Mouse (Mus musculus): ENCODE results near the gene Ddn. TPM values are rescaled to one million over a fixed set of nuclear protein-coding genes. Genes with fewer than 3 reads are reported as not detected.

Gene Ddn
- polyA plus RNA-seq, 1 experiment from 2014 or later = 2.6 TPM

GRCm38 (mm10) chr15:98778191-98778770 lies 31.0 kb downstream of the Ddn start:
- no peaks in the 10 kb centered on the region for H3K36me3 ChIP-seq (ENCODE audit: insufficient read depth, low read length)
- H3K9me3 ChIP-seq (ENCODE audit: low read length) = no peaks in the 10 kb centered on the region
- H3K27me3 ChIP-seq (ENCODE audit: insufficient read depth, low read length) = peaks cover 93% of the 10 kb centered on the region
- H3K4me1 ChIP-seq (ENCODE audit: insufficient read depth, low read length) = peaks cover 27% of the 10 kb centered on the region
- H3K4me2 ChIP-seq (replicated peaks; ENCODE audit: low read depth, low read length) = peak overlapping the region; percentile 48
- 1% methylated on average over 24 of the region's 25 CpGs for WGBS
- H3K4me3 ChIP-seq (ENCODE audit: low read length) = peak overlapping the region; percentile 27
- H3K27ac ChIP-seq (ENCODE audit: low read length) = no peak overlapping the region
- ATAC-seq (ENCODE audit: low FRiP score, low TSS enrichment) = no peak
- H3K9ac ChIP-seq (replicated peaks; ENCODE audit: low read length) = no peak overlapping the region

GRCm38 (mm10) chr15:98777762-98778161 lies 31.5 kb downstream of the Ddn start, which contains the start of gene Wnt10b:
TSS of gene Wnt10b (minus strand) at chr15:98778150.
- H3K9ac ChIP-seq (replicated peaks; ENCODE audit: low read length) = no peak within 1 kb of the TSS
- H3K4me1 ChIP-seq (ENCODE audit: insufficient read depth, low read length) = peaks cover 30% of the 10 kb centered on the region
- H3K9me3 ChIP-seq (ENCODE audit: low read length) = no peaks in the 10 kb centered on the region
- ATAC-seq (ENCODE audit: low FRiP score, low TSS enrichment) = no peak
- H3K4me2 ChIP-seq (replicated peaks; ENCODE audit: low read depth, low read length) = peak within 1 kb of the TSS; percentile 48
- under 1% methylated on average over 26 of the region's 33 CpGs for WGBS
- no peaks in the 10 kb centered on the region for H3K36me3 ChIP-seq (ENCODE audit: insufficient read depth, low read length)
- H3K27me3 ChIP-seq (ENCODE audit: insufficient read depth, low read length) = peaks cover 98% of the 10 kb centered on the region
- H3K4me3 ChIP-seq (ENCODE audit: low read length) = peak within 1 kb of the TSS; percentile 27
- no peak within 1 kb of the TSS for H3K27ac ChIP-seq (ENCODE audit: low read length)

GRCm38 (mm10) chr15:98777005-98777616 lies 32.2 kb downstream of the Ddn start:
- ATAC-seq (ENCODE audit: low FRiP score, low TSS enrichment) = no peak
- Histone ChIP-seq H3K9ac (replicated peaks; ENCODE audit: low read length) (peak overlapping the region; percentile 38), H3K27ac (ENCODE audit: low read length) (no peak overlapping the region), H3K4me3 (ENCODE audit: low read length) (peak overlapping the region; percentile 27; the same call in 1 of the 2 replicates), H3K27me3 (ENCODE audit: insufficient read depth, low read length) (peaks cover 100% of the 10 kb centered on the region), H3K9me3 (ENCODE audit: low read length) (no peaks in the 10 kb centered on the region), H3K4me2 (replicated peaks; ENCODE audit: low read depth, low read length) (no peak overlapping the region), H3K4me1 (ENCODE audit: insufficient read depth, low read length) (peaks cover 36% of the 10 kb centered on the region), H3K36me3 (ENCODE audit: insufficient read depth, low read length) (no peaks in the 10 kb centered on the region)
- WGBS = 2% methylated on average over 19 of the region's 19 CpGs

DNA sequence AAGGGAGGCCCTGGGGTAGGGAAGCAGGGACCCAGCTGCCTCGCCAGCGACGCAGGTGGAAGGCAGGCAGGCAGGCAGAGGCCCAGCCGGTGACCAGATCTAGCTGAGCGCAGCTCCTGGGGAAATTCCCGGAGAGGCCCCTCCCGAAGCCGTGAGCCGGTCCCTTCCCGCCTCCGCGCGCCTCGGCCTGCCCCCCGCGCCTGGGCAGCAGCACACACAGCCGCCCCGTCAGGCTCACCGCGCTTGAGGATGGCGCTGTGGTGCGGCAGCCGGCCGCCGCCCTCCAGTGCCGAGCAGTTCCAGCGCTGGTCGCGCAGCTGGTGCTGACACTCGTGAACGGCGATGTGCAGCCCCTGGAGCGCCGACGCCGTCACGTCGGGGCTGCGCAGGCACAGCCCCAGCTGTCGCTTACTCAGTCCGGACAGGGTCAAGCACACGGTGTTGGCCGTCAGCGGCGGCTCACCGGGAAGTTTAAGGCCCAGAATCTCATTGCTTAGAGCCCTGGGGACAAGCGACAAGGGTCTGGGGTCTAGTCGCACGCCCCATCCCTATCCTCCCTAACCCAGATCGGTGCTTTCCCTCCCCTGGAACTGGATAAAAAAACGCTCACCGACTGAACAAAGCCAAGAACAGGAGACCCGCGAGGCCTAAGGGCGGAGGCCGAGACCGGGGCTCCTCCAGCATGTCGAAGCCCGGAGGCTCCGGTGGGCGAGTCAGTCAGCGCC lies 32.8 kb downstream of the Ddn start:
- under 1% methylated on average over 62 of the region's 62 CpGs for WGBS
- Histone ChIP-seq H3K36me3 (ENCODE audit: insufficient read depth, low read length) (no peaks in the 10 kb centered on the region), H3K27me3 (ENCODE audit: insufficient read depth, low read length) (peaks cover 100% of the 10 kb centered on the region), H3K27ac (ENCODE audit: low read length) (no peak overlapping the region), H3K9ac (replicated peaks; ENCODE audit: low read length) (peak overlapping the region; percentile 38), H3K4me2 (replicated peaks; ENCODE audit: low read depth, low read length) (peak overlapping the region; percentile 48), H3K4me3 (ENCODE audit: low read length) (peak overlapping the region; percentile 27), H3K4me1 (ENCODE audit: insufficient read depth, low read length) (peaks cover 41% of the 10 kb centered on the region), H3K9me3 (ENCODE audit: low read length) (no peaks in the 10 kb centered on the region)
- ATAC-seq (ENCODE audit: low FRiP score, low TSS enrichment) = peak; percentile 58; the same call in 1 of the 2 replicates

DNA sequence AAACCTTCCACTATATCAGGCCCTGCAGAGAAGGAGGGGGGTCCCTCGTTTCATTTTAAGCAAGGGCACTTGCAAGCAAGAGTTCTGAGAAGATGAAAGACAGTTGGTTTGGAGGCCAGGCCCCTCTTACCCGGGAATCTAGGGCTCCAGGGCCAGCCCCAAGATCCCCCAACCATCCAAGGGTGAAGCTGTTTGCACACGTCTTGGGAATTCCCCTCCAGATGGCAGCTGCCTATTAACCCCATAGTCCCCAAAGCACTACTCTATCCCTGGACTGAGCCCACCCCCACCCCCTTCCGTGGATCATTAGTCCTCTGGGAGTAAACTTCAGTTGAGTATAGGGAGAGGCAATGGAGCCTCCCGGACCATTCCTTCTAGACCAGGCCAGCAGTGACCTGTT lies 33.8 kb downstream of the Ddn start:
- H3K4me1 ChIP-seq (ENCODE audit: insufficient read depth, low read length) = peaks cover 41% of the 10 kb centered on the region
- no peak overlapping the region for H3K27ac ChIP-seq (ENCODE audit: low read length)
- no peak for ATAC-seq (ENCODE audit: low FRiP score, low TSS enrichment)
- H3K9me3 ChIP-seq (ENCODE audit: low read length) = no peaks in the 10 kb centered on the region
- no peak overlapping the region for H3K4me3 ChIP-seq (ENCODE audit: low read length)
- 2% methylated on average over 5 of the region's 5 CpGs for WGBS
- peaks cover 99% of the 10 kb centered on the region for H3K27me3 ChIP-seq (ENCODE audit: insufficient read depth, low read length)
- H3K36me3 ChIP-seq (ENCODE audit: insufficient read depth, low read length) = no peaks in the 10 kb centered on the region
- H3K9ac ChIP-seq (replicated peaks; ENCODE audit: low read length) = no peak overlapping the region
- peak overlapping the region; percentile 48; the same call in 1 of the 2 replicates for H3K4me2 ChIP-seq (replicated peaks; ENCODE audit: low read depth, low read length)

- H3K4me2 ChIP-seq (replicated peaks; ENCODE audit: low read depth, low read length) = no peak overlapping the region
- ATAC-seq (ENCODE audit: low FRiP score, low TSS enrichment) = no peak
- no peaks in the 10 kb centered on the region for H3K9me3 ChIP-seq (ENCODE audit: low read length)
- no peaks in the 10 kb centered on the region for H3K36me3 ChIP-seq (ENCODE audit: insufficient read depth, low read length)
- no peak overlapping the region for H3K27ac ChIP-seq (ENCODE audit: low read length)
- peaks cover 88% of the 10 kb centered on the region for H3K27me3 ChIP-seq (ENCODE audit: insufficient read depth, low read length)
- peaks cover 41% of the 10 kb centered on the region for H3K4me1 ChIP-seq (ENCODE audit: insufficient read depth, low read length)
- H3K4me3 ChIP-seq (ENCODE audit: low read length) = no peak overlapping the region
- H3K9ac ChIP-seq (replicated peaks; ENCODE audit: low read length) = no peak overlapping the region
- WGBS = 16% methylated on average over 15 of the region's 15 CpGs
These were observed 35.2 kb downstream of the Ddn start for GRCm38 (mm10) chr15:98774096-98774495.

GRCm38 (mm10) chr15:98772511-98773211 lies 36.6 kb downstream of the Ddn start:
- ATAC-seq (ENCODE audit: low FRiP score, low TSS enrichment) = no peak; the same call in 1 of the 2 replicates
- Histone ChIP-seq H3K4me3 (ENCODE audit: low read length) (peak overlapping the region; percentile 43), H3K27ac (ENCODE audit: low read length) (no peak overlapping the region), H3K4me2 (replicated peaks; ENCODE audit: low read depth, low read length) (peak overlapping the region; percentile 63), H3K36me3 (ENCODE audit: insufficient read depth, low read length) (no peaks in the 10 kb centered on the region), H3K9ac (replicated peaks; ENCODE audit: low read length) (peak overlapping the region; percentile 33), H3K9me3 (ENCODE audit: low read length) (no peaks in the 10 kb centered on the region), H3K27me3 (ENCODE audit: insufficient read depth, low read length) (peaks cover 77% of the 10 kb centered on the region), H3K4me1 (ENCODE audit: insufficient read depth, low read length) (peaks cover 32% of the 10 kb centered on the region)
- 2% methylated on average over 36 of the region's 36 CpGs for WGBS

DNA sequence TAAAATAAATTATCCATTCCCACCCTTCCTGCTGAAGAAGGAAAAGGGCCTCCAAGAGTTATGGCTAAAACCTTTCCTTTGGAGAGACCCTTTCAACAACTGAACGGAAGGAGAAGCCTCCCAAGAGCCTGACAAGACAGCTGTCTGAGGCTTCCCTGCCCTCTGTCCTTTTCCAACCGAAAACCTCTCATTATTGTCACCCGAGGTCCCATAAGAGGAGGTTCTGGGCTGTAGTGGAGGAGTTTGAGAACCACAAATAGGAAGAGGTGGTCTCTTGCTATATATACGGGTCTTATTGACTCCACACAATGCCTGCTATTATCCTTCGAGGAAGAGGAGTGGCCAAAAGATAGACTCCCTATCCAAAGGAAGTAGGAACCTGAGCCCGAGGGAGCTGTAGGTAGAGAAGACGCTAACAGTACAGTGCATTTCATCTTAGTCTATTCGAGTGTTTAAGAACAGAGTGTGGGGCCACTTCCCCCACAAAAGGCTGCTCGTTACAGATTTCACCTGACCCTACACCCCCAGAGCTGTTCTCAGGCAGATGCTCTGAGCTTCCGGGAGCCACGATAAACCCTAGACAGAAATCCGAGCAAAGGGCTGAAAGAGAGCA lies 37.4 kb downstream of the Ddn start:
- ATAC-seq (ENCODE audit: low FRiP score, low TSS enrichment) = no peak
- Histone ChIP-seq H3K27ac (ENCODE audit: low read length) (no peak overlapping the region), H3K4me1 (ENCODE audit: insufficient read depth, low read length) (peaks cover 29% of the 10 kb centered on the region), H3K4me3 (ENCODE audit: low read length) (peak overlapping the region; percentile 43), H3K4me2 (replicated peaks; ENCODE audit: low read depth, low read length) (peak overlapping the region; percentile 63), H3K9ac (replicated peaks; ENCODE audit: low read length) (peak overlapping the region; percentile 33; the same call in 1 of the 2 replicates), H3K27me3 (ENCODE audit: insufficient read depth, low read length) (peaks cover 70% of the 10 kb centered on the region), H3K36me3 (ENCODE audit: insufficient read depth, low read length) (no peaks in the 10 kb centered on the region), H3K9me3 (ENCODE audit: low read length) (no peaks in the 10 kb centered on the region)
- 6% methylated on average over 12 of the region's 12 CpGs for WGBS

GRCm38 (mm10) chr15:98768259-98768658 lies 41.0 kb downstream of the Ddn start:
- 38% methylated on average over 5 of the region's 5 CpGs for WGBS
- no peak for ATAC-seq (ENCODE audit: low FRiP score, low TSS enrichment)
- peaks cover 19% of the 10 kb centered on the region for H3K4me1 ChIP-seq (ENCODE audit: insufficient read depth, low read length)
- H3K4me3 ChIP-seq (ENCODE audit: low read length) = no peak overlapping the region
- H3K27ac ChIP-seq (ENCODE audit: low read length) = no peak overlapping the region
- H3K36me3 ChIP-seq (ENCODE audit: insufficient read depth, low read length) = no peaks in the 10 kb centered on the region
- H3K27me3 ChIP-seq (ENCODE audit: insufficient read depth, low read length) = peaks cover 37% of the 10 kb centered on the region
- no peaks in the 10 kb centered on the region for H3K9me3 ChIP-seq (ENCODE audit: low read length)
- no peak overlapping the region for H3K9ac ChIP-seq (replicated peaks; ENCODE audit: low read length)
- H3K4me2 ChIP-seq (replicated peaks; ENCODE audit: low read depth, low read length) = no peak overlapping the region

Measured in kidney, embryonic 16.5 days (tissue).